Mouse (Mus musculus): Measurements from ENCODE around the gene Hoxb3. TPM values are rescaled to one million over a fixed set of nuclear protein-coding genes. Genes with fewer than 3 reads are reported as not detected.

The Hoxb3 gene
- 5.3 and 9.6 TPM in 2 replicates for polyA plus RNA-seq (2016; fragmentation: Nextera tagmentation; extraction: Ambion mirVana)

- peak within 1 kb of the TSS; percentile 42 for H3K4me3 ChIP-seq
- 4% methylated on average over 10 of the region's 10 CpGs for WGBS
- DNase-seq (ENCODE audit: low spot score): no peak
- no peaks in the 10 kb centered on the region for H3K36me3 ChIP-seq
- H3K27me3 ChIP-seq (ENCODE audit: insufficient read depth, poor library complexity, severe bottlenecking): peaks cover 100% of the 10 kb centered on the region
- H3K4me1 ChIP-seq (replicated peaks): peaks cover 14% of the 10 kb centered on the region
- peak within 1 kb of the TSS; percentile 31; the same call in 1 of the 2 replicates for H3K27ac ChIP-seq
- H3K9me3 ChIP-seq: no peaks in the 10 kb centered on the region
Measured at GRCm38 (mm10) chr11:96323154-96323553, at the start of gene Hoxb3. Hoxb3 (plus strand) TSS chr11:96323326.

GRCm38 (mm10) chr11:96274428-96274827, 48.7 kb upstream of the Hoxb3 start:
- DNase-seq (ENCODE audit: low spot score): no peak
- H3K9me3 ChIP-seq: no peaks in the 10 kb centered on the region
- WGBS: 4% methylated on average over 10 of the region's 10 CpGs
- H3K27me3 ChIP-seq (ENCODE audit: insufficient read depth, poor library complexity, severe bottlenecking): peaks cover 100% of the 10 kb centered on the region
- H3K36me3 ChIP-seq: no peaks in the 10 kb centered on the region
- no peak overlapping the region for H3K27ac ChIP-seq
- peaks cover 14% of the 10 kb centered on the region for H3K4me1 ChIP-seq (replicated peaks)
- no peak overlapping the region for H3K4me3 ChIP-seq

GRCm38 (mm10) chr11:96275896-96276295, 47.2 kb upstream of the Hoxb3 start:
- peaks cover 100% of the 10 kb centered on the region for H3K27me3 ChIP-seq (ENCODE audit: insufficient read depth, poor library complexity, severe bottlenecking)

GRCm38 (mm10) chr11:96277151-96278044, 45.7 kb upstream of the Hoxb3 start:
- H3K36me3 ChIP-seq: no peaks in the 10 kb centered on the region
- peaks cover 1% of the 10 kb centered on the region for H3K4me1 ChIP-seq (replicated peaks)
- H3K27me3 ChIP-seq (ENCODE audit: insufficient read depth, poor library complexity, severe bottlenecking): peaks cover 100% of the 10 kb centered on the region
- no peak for DNase-seq (ENCODE audit: low spot score)
- H3K4me3 ChIP-seq: no peak overlapping the region
- WGBS: under 1% methylated on average over 35 of the region's 35 CpGs
- H3K27ac ChIP-seq: no peak overlapping the region
- H3K9me3 ChIP-seq: no peaks in the 10 kb centered on the region

More at GRCm38 (mm10) chr11:96275896-96276295, 47.2 kb upstream of the Hoxb3 start:
- no peak for DNase-seq (ENCODE audit: low spot score)
- Histone ChIP-seq H3K36me3 (no peaks in the 10 kb centered on the region), H3K4me1 (replicated peaks) (peaks cover 14% of the 10 kb centered on the region), H3K9me3 (no peaks in the 10 kb centered on the region), H3K27ac (no peak overlapping the region), H3K4me3 (no peak overlapping the region)
- 6% methylated on average over 4 of the region's 4 CpGs for WGBS

- 19% methylated on average over 14 of the region's 14 CpGs for WGBS
Measured at GRCm38 (mm10) chr11:96278324-96278723, 44.8 kb upstream of the Hoxb3 start.

GRCm38 (mm10) chr11:96278773-96279172, 44.4 kb upstream of the Hoxb3 start:
- under 1% methylated on average over 9 of the region's 9 CpGs for WGBS
- Histone ChIP-seq H3K36me3 (no peaks in the 10 kb centered on the region), H3K9me3 (no peaks in the 10 kb centered on the region), H3K4me3 (no peak overlapping the region), H3K27me3 (ENCODE audit: insufficient read depth, poor library complexity, severe bottlenecking) (peaks cover 100% of the 10 kb centered on the region), H3K4me1 (replicated peaks) (peaks cover 5% of the 10 kb centered on the region), H3K27ac (no peak overlapping the region)
- peak; percentile 84 for DNase-seq (ENCODE audit: low spot score)

More at GRCm38 (mm10) chr11:96278324-96278723, 44.8 kb upstream of the Hoxb3 start:
- Histone ChIP-seq H3K9me3 (no peaks in the 10 kb centered on the region), H3K36me3 (no peaks in the 10 kb centered on the region), H3K4me1 (replicated peaks) (peaks cover 5% of the 10 kb centered on the region; the same call in 1 of the 2 replicates), H3K4me3 (no peak overlapping the region), H3K27ac (no peak overlapping the region), H3K27me3 (ENCODE audit: insufficient read depth, poor library complexity, severe bottlenecking) (peaks cover 100% of the 10 kb centered on the region)
- DNase-seq (ENCODE audit: low spot score): no peak

GRCm38 (mm10) chr11:96279421-96280233, 43.5 kb upstream of the Hoxb3 start:
- Histone ChIP-seq H3K4me1 (replicated peaks) (peaks cover 13% of the 10 kb centered on the region), H3K27me3 (ENCODE audit: insufficient read depth, poor library complexity, severe bottlenecking) (peaks cover 100% of the 10 kb centered on the region), H3K4me3 (no peak overlapping the region), H3K36me3 (no peaks in the 10 kb centered on the region), H3K27ac (no peak overlapping the region), H3K9me3 (no peaks in the 10 kb centered on the region)
- WGBS: 3% methylated on average over 31 of the region's 31 CpGs
- no peak for DNase-seq (ENCODE audit: low spot score)

GRCm38 (mm10) chr11:96280399-96281378, 42.4 kb upstream of the Hoxb3 start:
- whole genome bisulfite sequencing: 7% methylated on average over 8 of the region's 8 CpGs
- Histone ChIP-seq H3K9me3 (no peaks in the 10 kb centered on the region), H3K27me3 (ENCODE audit: insufficient read depth, poor library complexity, severe bottlenecking) (peaks cover 100% of the 10 kb centered on the region), H3K36me3 (no peaks in the 10 kb centered on the region), H3K4me1 (replicated peaks) (peaks cover 21% of the 10 kb centered on the region), H3K4me3 (no peak overlapping the region), H3K27ac (no peak overlapping the region)
- DNase-seq (ENCODE audit: low spot score): no peak

- H3K9me3 ChIP-seq: no peaks in the 10 kb centered on the region
- H3K27me3 ChIP-seq (ENCODE audit: insufficient read depth, poor library complexity, severe bottlenecking): peaks cover 100% of the 10 kb centered on the region
- WGBS: 4% methylated on average over 18 of the region's 18 CpGs
- no peaks in the 10 kb centered on the region for H3K36me3 ChIP-seq
- H3K4me1 ChIP-seq (replicated peaks): peaks cover 21% of the 10 kb centered on the region
- no peak overlapping the region for H3K4me3 ChIP-seq
- no peak overlapping the region for H3K27ac ChIP-seq
- DNase-seq (ENCODE audit: low spot score): no peak
Measured at GRCm38 (mm10) chr11:96281396-96281795, 41.7 kb upstream of the Hoxb3 start.

- DNase-seq (ENCODE audit: low spot score): no peak
- H3K4me3 ChIP-seq: no peak within 1 kb of the TSS
- WGBS: 1% methylated on average over 27 of the region's 27 CpGs
- H3K27me3 ChIP-seq (ENCODE audit: insufficient read depth, poor library complexity, severe bottlenecking): peaks cover 100% of the 10 kb centered on the region
- H3K27ac ChIP-seq: no peak within 1 kb of the TSS
- H3K9me3 ChIP-seq: no peaks in the 10 kb centered on the region
- H3K4me1 ChIP-seq (replicated peaks): peaks cover 26% of the 10 kb centered on the region
- no peaks in the 10 kb centered on the region for H3K36me3 ChIP-seq
Measured at GRCm38 (mm10) chr11:96281855-96282570, 41.1 kb upstream of the Hoxb3 start, which contains the start of gene Hoxb8. Hoxb8 (plus strand) TSS chr11:96281905.

GRCm38 (mm10) chr11:96282795-96283430, 40.2 kb upstream of the Hoxb3 start:
- Histone ChIP-seq H3K4me3 (no peak overlapping the region; the same call in 1 of the 2 replicates), H3K27ac (no peak overlapping the region), H3K36me3 (no peaks in the 10 kb centered on the region), H3K27me3 (ENCODE audit: insufficient read depth, poor library complexity, severe bottlenecking) (peaks cover 100% of the 10 kb centered on the region), H3K4me1 (replicated peaks) (peaks cover 27% of the 10 kb centered on the region), H3K9me3 (no peaks in the 10 kb centered on the region)
- under 1% methylated on average over 49 of the region's 49 CpGs for WGBS
- DNase-seq (ENCODE audit: low spot score): peak; percentile 73
